Mouse (Mus musculus): ENCODE data around the gene Moxd1. TPM values are rescaled to one million over a fixed set of nuclear protein-coding genes. Genes with fewer than 3 reads are reported as not detected.

The Moxd1 gene
- total and polyA plus RNA-seq, 3 experiments: 0.32 to 0.53 (median 0.50) TPM

DNA sequence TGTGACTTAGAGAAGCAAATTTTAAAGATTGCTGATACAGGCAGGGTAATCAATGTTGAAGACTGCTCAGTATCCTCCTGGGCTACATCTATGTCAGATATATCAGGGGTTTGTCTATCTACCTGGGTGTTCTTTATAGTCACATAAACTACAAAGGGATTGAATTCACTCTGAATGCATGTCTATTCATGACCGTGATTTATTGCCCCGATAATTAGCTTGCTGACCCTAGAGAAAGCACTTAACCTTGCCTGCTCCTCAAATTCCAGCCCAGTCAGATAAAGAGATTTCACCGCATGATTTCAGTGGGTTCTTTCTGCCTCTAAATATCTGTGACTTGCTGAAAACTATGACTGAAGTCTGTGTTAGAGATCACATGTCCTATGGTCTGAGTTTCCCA lies 35.6 kb downstream of the Moxd1 start:
- Histone ChIP-seq H3K4me1 (ENCODE audit: control insufficient read depth, insufficient read depth, low read length) (no peaks in the 10 kb centered on the region), H3K79me2 (replicated peaks; ENCODE audit: control insufficient read depth, insufficient read depth, low read length) (no peaks in the 10 kb centered on the region), H3K27me3 (ENCODE audit: control insufficient read depth, insufficient read depth, low read length) (no peaks in the 10 kb centered on the region), H3K4me3 (no peak overlapping the region), H3K36me3 (ENCODE audit: control insufficient read depth, insufficient read depth, low read length) (no peaks in the 10 kb centered on the region), H3K27ac (no peak overlapping the region), H3K9ac (ENCODE audit: low read depth, low read length) (no peak overlapping the region)
- intact Hi-C loops (cut with DNase I): no loop called here
- WGBS: 88% methylated on average over 3 of the region's 3 CpGs
- no peak for DNase-seq
- no peak for TF ChIP-seq CTCF (IDR thresholded peaks at IDR 0.05)
- no peak for TF ChIP-seq POLR2A (IDR thresholded peaks at IDR 0.05; ENCODE audit: insufficient read depth, low read depth, low read length)
- TF ChIP-seq EP300 (IDR thresholded peaks at IDR 0.05; ENCODE audit: insufficient read depth, low read depth, low read length): no peak

GRCm38 (mm10) chr10:24259794-24260590 lies 36.7 kb downstream of the Moxd1 start:
- Histone ChIP-seq H3K79me2 (replicated peaks; ENCODE audit: control insufficient read depth, insufficient read depth, low read length) (no peaks in the 10 kb centered on the region), H3K36me3 (ENCODE audit: control insufficient read depth, insufficient read depth, low read length) (no peaks in the 10 kb centered on the region), H3K4me1 (ENCODE audit: control insufficient read depth, insufficient read depth, low read length) (no peaks in the 10 kb centered on the region), H3K27ac (no peak overlapping the region), H3K27me3 (ENCODE audit: control insufficient read depth, insufficient read depth, low read length) (no peaks in the 10 kb centered on the region), H3K9ac (ENCODE audit: low read depth, low read length) (no peak overlapping the region), H3K4me3 (no peak overlapping the region)
- intact Hi-C loops (cut with DNase I): no loop called here
- TF ChIP-seq EP300 (IDR thresholded peaks at IDR 0.05; ENCODE audit: insufficient read depth, low read depth, low read length) (no peak), POLR2A (IDR thresholded peaks at IDR 0.05; ENCODE audit: insufficient read depth, low read depth, low read length) (no peak), CTCF (IDR thresholded peaks at IDR 0.05) (no peak)
- no peak for DNase-seq
- 78% methylated on average over 5 of the region's 5 CpGs for WGBS

DNA sequence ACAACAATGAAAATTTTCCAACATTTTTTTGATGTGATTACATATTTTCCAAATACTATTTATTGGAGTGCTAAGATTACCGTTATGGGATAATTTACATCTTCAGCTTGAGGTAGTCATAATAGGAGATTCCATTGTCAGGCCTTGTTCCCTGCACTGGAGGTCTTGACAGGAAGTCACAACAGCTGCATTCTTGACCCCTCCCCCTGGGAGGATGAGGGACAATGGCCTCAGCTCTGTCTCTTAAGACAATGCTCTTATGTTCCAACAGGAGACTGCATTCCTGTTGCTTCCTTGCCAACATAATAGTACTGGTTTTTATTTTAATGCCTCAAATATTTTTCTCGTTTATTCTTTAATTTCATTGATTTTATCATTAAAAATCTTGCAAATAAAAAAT lies 44.2 kb downstream of the Moxd1 start:
- no peak overlapping the region for H3K27ac ChIP-seq
- no peaks in the 10 kb centered on the region for H3K79me2 ChIP-seq (replicated peaks; ENCODE audit: control insufficient read depth, insufficient read depth, low read length)
- no peak overlapping the region for H3K4me3 ChIP-seq
- 36% methylated on average over 2 of the region's 2 CpGs for WGBS
- DNase-seq: no peak
- H3K4me1 ChIP-seq (ENCODE audit: control insufficient read depth, insufficient read depth, low read length): peaks cover 1% of the 10 kb centered on the region
- TF ChIP-seq CTCF (IDR thresholded peaks at IDR 0.05) (no peak), POLR2A (IDR thresholded peaks at IDR 0.05; ENCODE audit: insufficient read depth, low read depth, low read length) (no peak), EP300 (IDR thresholded peaks at IDR 0.05; ENCODE audit: insufficient read depth, low read depth, low read length) (no peak)
- no peaks in the 10 kb centered on the region for H3K36me3 ChIP-seq (ENCODE audit: control insufficient read depth, insufficient read depth, low read length)
- no peak overlapping the region for H3K9ac ChIP-seq (ENCODE audit: low read depth, low read length)
- no peaks in the 10 kb centered on the region for H3K27me3 ChIP-seq (ENCODE audit: control insufficient read depth, insufficient read depth, low read length)
- intact Hi-C loops (cut with DNase I): no loop called here

DNA sequence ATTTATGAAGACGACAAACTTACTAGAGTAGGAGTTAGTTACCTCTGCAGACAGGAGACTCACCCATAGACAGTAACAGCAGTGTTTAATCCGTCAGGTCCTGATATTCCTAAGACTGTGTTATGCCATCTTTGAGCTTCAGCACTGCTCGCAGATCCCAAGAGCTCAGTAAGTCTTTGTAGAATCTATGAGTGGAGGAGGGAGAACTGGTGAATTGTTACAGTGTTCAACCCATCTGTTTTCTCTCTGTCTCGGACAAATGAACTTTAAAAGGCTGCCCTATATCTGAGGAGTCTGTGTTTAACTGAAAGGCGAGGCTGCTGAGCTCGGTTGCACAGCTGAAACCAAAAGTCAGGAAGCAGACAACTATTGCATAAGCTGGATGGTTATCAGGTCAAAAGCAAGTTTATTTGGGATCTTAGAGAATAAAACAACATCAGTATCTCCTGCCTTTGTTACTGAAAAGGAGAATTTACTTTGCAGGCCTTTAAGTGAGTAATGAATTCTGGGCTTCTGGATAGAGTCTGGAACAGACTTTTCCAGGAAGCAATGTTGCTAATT lies 47.8 kb downstream of the Moxd1 start:
- H3K27ac ChIP-seq: no peak overlapping the region
- WGBS: 51% methylated on average over 6 of the region's 6 CpGs
- TF ChIP-seq CTCF (IDR thresholded peaks at IDR 0.05) (no peak), POLR2A (IDR thresholded peaks at IDR 0.05; ENCODE audit: insufficient read depth, low read depth, low read length) (no peak), EP300 (IDR thresholded peaks at IDR 0.05; ENCODE audit: insufficient read depth, low read depth, low read length) (no peak)

DNA sequence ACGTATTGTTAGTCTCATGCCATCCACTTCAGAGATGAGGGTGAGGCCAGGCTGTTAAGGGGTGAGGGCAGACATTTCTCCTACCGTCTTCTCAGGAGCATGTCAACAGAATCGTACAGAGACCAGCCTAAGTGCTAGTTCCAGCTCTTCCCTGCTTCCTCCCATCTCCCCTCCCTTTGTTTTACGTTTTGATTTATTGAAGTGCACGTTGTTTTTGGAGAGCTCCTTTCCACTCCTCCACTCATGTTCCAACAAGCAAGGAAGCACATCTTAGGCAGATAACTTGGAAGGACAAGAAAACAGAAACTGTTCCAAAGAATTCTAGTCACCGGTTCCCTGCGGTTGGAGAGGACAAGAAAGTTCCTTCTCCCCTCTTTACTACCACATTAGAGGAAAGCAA lies 52.9 kb downstream of the Moxd1 start:
- H3K4me1 ChIP-seq (ENCODE audit: control insufficient read depth, insufficient read depth, low read length): no peaks in the 10 kb centered on the region
- intact Hi-C loops (cut with DNase I): no loop called here
- TF ChIP-seq POLR2A (IDR thresholded peaks at IDR 0.05; ENCODE audit: insufficient read depth, low read depth, low read length) (no peak), EP300 (IDR thresholded peaks at IDR 0.05; ENCODE audit: insufficient read depth, low read depth, low read length) (no peak), CTCF (IDR thresholded peaks at IDR 0.05) (no peak)
- WGBS: 36% methylated on average over 7 of the region's 7 CpGs
- no peak for DNase-seq
- no peaks in the 10 kb centered on the region for H3K27me3 ChIP-seq (ENCODE audit: control insufficient read depth, insufficient read depth, low read length)
- H3K79me2 ChIP-seq (replicated peaks; ENCODE audit: control insufficient read depth, insufficient read depth, low read length): no peaks in the 10 kb centered on the region
- H3K36me3 ChIP-seq (ENCODE audit: control insufficient read depth, insufficient read depth, low read length): no peaks in the 10 kb centered on the region
- no peak overlapping the region for H3K27ac ChIP-seq
- no peak overlapping the region for H3K4me3 ChIP-seq
- no peak overlapping the region for H3K9ac ChIP-seq (ENCODE audit: low read depth, low read length)

More for the DNA sequence above, 47.8 kb downstream of the Moxd1 start:
- H3K27me3 ChIP-seq (ENCODE audit: control insufficient read depth, insufficient read depth, low read length): no peaks in the 10 kb centered on the region
- no peak overlapping the region for H3K9ac ChIP-seq (ENCODE audit: low read depth, low read length)
- H3K79me2 ChIP-seq (replicated peaks; ENCODE audit: control insufficient read depth, insufficient read depth, low read length): no peaks in the 10 kb centered on the region
- peaks cover 1% of the 10 kb centered on the region for H3K4me1 ChIP-seq (ENCODE audit: control insufficient read depth, insufficient read depth, low read length)
- intact Hi-C loops (cut with DNase I): no loop called here
- DNase-seq: no peak
- H3K4me3 ChIP-seq: no peak overlapping the region
- no peaks in the 10 kb centered on the region for H3K36me3 ChIP-seq (ENCODE audit: control insufficient read depth, insufficient read depth, low read length)

- Histone ChIP-seq H3K27ac (no peak overlapping the region), H3K4me3 (no peak overlapping the region), H3K4me1 (ENCODE audit: control insufficient read depth, insufficient read depth, low read length) (no peaks in the 10 kb centered on the region), H3K79me2 (replicated peaks; ENCODE audit: control insufficient read depth, insufficient read depth, low read length) (no peaks in the 10 kb centered on the region), H3K36me3 (ENCODE audit: control insufficient read depth, insufficient read depth, low read length) (no peaks in the 10 kb centered on the region), H3K27me3 (ENCODE audit: control insufficient read depth, insufficient read depth, low read length) (no peaks in the 10 kb centered on the region), H3K9ac (ENCODE audit: low read depth, low read length) (no peak overlapping the region)
- TF ChIP-seq POLR2A (IDR thresholded peaks at IDR 0.05; ENCODE audit: insufficient read depth, low read depth, low read length) (no peak), CTCF (IDR thresholded peaks at IDR 0.05) (no peak)
- WGBS: 48% methylated on average over 5 of the region's 5 CpGs
- intact Hi-C loops (cut with DNase I): no loop called here
- no peak for DNase-seq
Observed at GRCm38 (mm10) chr10:24282650-24283049, 59.3 kb downstream of the Moxd1 start.
